Mouse (Mus musculus) testis, adult 2 months (tissue): ENCODE measurements around the gene Slc12a6.
"Not testable (repeated sequence)": the region's sequence is repeated elsewhere in the genome, so short reads cannot be mapped to it uniquely, and the experiment has no call there.

Experiments used
- CTCF ChIP-seq: fragments of 200-500 bp; IDR thresholded peaks from 2 replicates; pipeline ENCODE4 v1.5.1; 2012; ENCODE audit warnings: low read depth, mild to moderate bottlenecking, inconsistent platforms, low read length, moderate library complexity; ENCODE audit not compliant: control insufficient read depth, insufficient read depth, insufficient replicate concordance
- POLR2A ChIP-seq: fragments of 200-500 bp; IDR thresholded peaks from 2 replicates; pipeline ENCODE4 v1.6.1; 2012; ENCODE audit warnings: low read depth, mild to moderate bottlenecking, inconsistent platforms, low read length, moderate library complexity; ENCODE audit not compliant: control insufficient read depth

- TF ChIP-seq POLR2A, CTCF: not testable (repeated sequence)
These were observed 20.4 kb downstream of the Slc12a6 start for GRCm38 (mm10) chr2:112286062-112286461.
